Mouse (Mus musculus) cortical plate, adult 2 months (tissue): ENCODE measurements at regions not wholly inside any gene's neighbourhood (a gene's known extent, or its start where the extent isn't known, plus 50 kb on each side); places are given as distances from the start of the nearest gene placed in this dataset.

Experiments used
- CTCF ChIP-seq: fragments of 200-500 bp; IDR thresholded peaks from 2 replicates; pipeline ENCODE4 v1.5.1; 2011; ENCODE audit warnings: mild to moderate bottlenecking, control low read depth, low read length; ENCODE audit not compliant: insufficient read depth; ENCODE audit errors: extremely low read depth
- POLR2A ChIP-seq: fragments of 200-500 bp; IDR thresholded peaks from 2 replicates; pipeline ENCODE4 v1.6.1; 2011; ENCODE audit warnings: mild to moderate bottlenecking, low read length, control low read depth; ENCODE audit not compliant: insufficient read depth; ENCODE audit errors: extremely low read depth

GRCm38 (mm10) chr3:70171667-70172066, 164.3 kb downstream of the Otol1 start:
- TF ChIP-seq CTCF (no peak), POLR2A (no peak)
